Mouse (Mus musculus): Measurements from ENCODE around the gene BC005561. TPM values are rescaled to one million over a fixed set of nuclear protein-coding genes. Genes with fewer than 3 reads are reported as not detected.
"Not testable (repeated sequence)": the region's sequence is repeated elsewhere in the genome, so short reads cannot be mapped to it uniquely, and the experiment has no call there.

The BC005561 gene
- 1 to 10 TPM; 6.5 to 7.0 TPM for total RNA-seq (2021)
- long read RNA-seq, experiment 1, full-length matches to known transcripts = 1 of 1 reads
- long read RNA-seq, experiment 1, partial matches to known transcripts = 0 of 1 reads
- long read RNA-seq, experiment 1, other reads (novel, unspliced or antisense) = 0 of 1 reads
- long read RNA-seq, experiment 2, full-length matches to known transcripts = 2 of 2 reads
- long read RNA-seq, experiment 2, partial matches to known transcripts = 0 of 2 reads
- long read RNA-seq, experiment 2, other reads (novel, unspliced or antisense) = 0 of 2 reads

GRCm38 (mm10) chr5:104508195-104508891, at the start of gene BC005561:
Gene BC005561, plus strand, starts transcription at chr5:104508352.
- peak; percentile 89 to 91 for DNase-seq
- intact Hi-C loops (cut with DNase I) = no loop called here

- intact Hi-C loops (cut with DNase I) = no loop called here
These were observed 49.1 kb upstream of the BC005561 start, which contains the start of gene Pkd2 for GRCm38 (mm10) chr5:104458832-104459705. Gene Pkd2, plus strand, starts transcription at chr5:104459450.

GRCm38 (mm10) chr5:104459706-104460455, 48.3 kb upstream of the BC005561 start:
- peak; percentile 59 to 61 for DNase-seq
- intact Hi-C loops (cut with DNase I) = no loop called here

More at GRCm38 (mm10) chr5:104458832-104459705, 49.1 kb upstream of the BC005561 start, which contains the start of gene Pkd2:
- DNase-seq = peak; percentile 85 to 87

- intact Hi-C loops (cut with DNase I) = no loop called here
- DNase-seq = peak; percentile 16 to 18
These were observed 47.7 kb upstream of the BC005561 start for GRCm38 (mm10) chr5:104460456-104460838.

GRCm38 (mm10) chr5:104460856-104461255, 47.3 kb upstream of the BC005561 start:
- intact Hi-C loops (cut with DNase I) = no loop called here
- peak in 1 of 2 experiments; percentile 29 for DNase-seq

- intact Hi-C loops (cut with DNase I) = no loop called here
- DNase-seq = no peak
These were observed 42.9 kb upstream of the BC005561 start for GRCm38 (mm10) chr5:104465279-104465678.

GRCm38 (mm10) chr5:104465731-104466130, 42.4 kb upstream of the BC005561 start:
- peak; percentile 75 to 79 for DNase-seq
- intact Hi-C loops (cut with DNase I) = no loop called here

- intact Hi-C loops (cut with DNase I) = no loop called here
- no peak for DNase-seq
These were observed 41.3 kb upstream of the BC005561 start for GRCm38 (mm10) chr5:104466816-104467215.

GRCm38 (mm10) chr5:104468586-104468985, 39.6 kb upstream of the BC005561 start:
- no peak for DNase-seq
- intact Hi-C loops (cut with DNase I) = no loop called here

GRCm38 (mm10) chr5:104470981-104471391, 37.2 kb upstream of the BC005561 start:
- intact Hi-C loops (cut with DNase I) = no loop called here
- no peak for DNase-seq

GRCm38 (mm10) chr5:104472371-104472770, 35.8 kb upstream of the BC005561 start:
- DNase-seq = peak; percentile 14
- intact Hi-C loops (cut with DNase I) = no loop called here

GRCm38 (mm10) chr5:104480367-104480766, 27.8 kb upstream of the BC005561 start:
- no peak for DNase-seq
- intact Hi-C loops (cut with DNase I) = no loop called here

- intact Hi-C loops (cut with DNase I) = no loop called here
- DNase-seq = no peak
These were observed 25.3 kb upstream of the BC005561 start for GRCm38 (mm10) chr5:104482856-104483255.

- intact Hi-C loops (cut with DNase I) = no loop called here
- DNase-seq = no peak
These were observed 16.6 kb upstream of the BC005561 start for GRCm38 (mm10) chr5:104491561-104491960.

- no peak for DNase-seq
- intact Hi-C loops (cut with DNase I) = no loop called here
These were observed 3.3 kb upstream of the BC005561 start for GRCm38 (mm10) chr5:104504883-104505282.

GRCm38 (mm10) chr5:104507829-104508194, 340 bp upstream of the BC005561 start:
- intact Hi-C loops (cut with DNase I) = no loop called here

GRCm38 (mm10) chr5:104511211-104511610, 3.1 kb downstream of the BC005561 start:
- no peak for DNase-seq
- intact Hi-C loops (cut with DNase I) = no loop called here

More at GRCm38 (mm10) chr5:104507829-104508194, 340 bp upstream of the BC005561 start:
- DNase-seq = no peak

- intact Hi-C loops (cut with DNase I) = no loop called here
- no peak for DNase-seq
These were observed 30.5 kb downstream of the BC005561 start for GRCm38 (mm10) chr5:104538612-104539011.

- no peak for DNase-seq
- intact Hi-C loops (cut with DNase I) = no loop called here
These were observed 31.2 kb downstream of the BC005561 start for GRCm38 (mm10) chr5:104539331-104539730.

GRCm38 (mm10) chr5:104568079-104568478, 59.9 kb downstream of the BC005561 start:
- DNase-seq; intact Hi-C loops (cut with DNase I): not testable (repeated sequence)
